Mouse (Mus musculus) heart, postnatal 0 days (tissue): Measurements from ENCODE around the gene Ttc25.

Experiments
- CTCF ChIP-seq: IDR thresholded peaks from 2 replicates; pipeline ENCODE4 v1.5.1; 2016; ENCODE audit warnings: antibody characterized with exemption, control low read depth, low read depth
- EP300 ChIP-seq: IDR thresholded peaks from 2 replicates; pipeline ENCODE4 v1.6.1; 2016; ENCODE audit warnings: antibody characterized with exemption, low read depth

DNA sequence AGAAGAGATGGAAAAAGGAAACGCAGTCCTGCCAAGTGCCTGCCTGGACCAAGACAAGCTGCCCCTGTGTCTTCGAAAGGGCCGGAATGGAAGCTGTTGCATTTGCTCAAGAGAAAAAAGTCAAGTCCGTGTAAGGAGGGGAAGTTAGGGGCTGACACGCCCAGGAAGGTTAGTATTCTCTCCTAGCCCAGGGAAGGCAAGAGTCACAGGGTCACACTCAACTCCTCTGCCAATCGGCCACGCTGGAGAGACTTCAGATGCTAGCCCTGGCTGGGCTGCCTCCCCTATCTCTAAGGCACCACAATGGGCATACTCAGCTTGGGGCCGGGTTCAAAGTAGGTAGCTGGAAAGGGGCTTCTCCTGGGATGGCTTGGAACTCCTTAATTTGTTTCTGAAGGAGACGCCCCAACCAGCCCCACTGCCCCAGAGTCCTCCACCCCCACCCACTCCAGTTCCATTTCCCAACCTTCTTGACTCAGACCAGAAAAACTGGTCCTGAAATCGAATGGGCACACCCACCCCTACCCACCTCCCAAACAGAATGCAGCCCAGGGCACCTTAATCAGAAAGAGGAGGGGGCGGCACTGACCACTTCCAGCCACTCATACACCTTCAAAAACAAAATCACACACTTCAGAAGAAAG, 20.3 kb upstream of the Ttc25 start:
- no peak for TF ChIP-seq CTCF
- TF ChIP-seq EP300: no peak
